Mouse (Mus musculus): Measurements from ENCODE around the gene Ang. TPM values are rescaled to one million over a fixed set of nuclear protein-coding genes. Genes with fewer than 3 reads are reported as not detected.

The Ang gene
- total RNA-seq, 1 experiment from 2014 or later, result not detected

GRCm38 (mm10) chr14:51085086-51085485 is 5.9 kb upstream of the Ang start:
- no peak for ATAC-seq (replicated peaks in 1 of 2; ENCODE audit: insufficient read depth in 1 of 2, low FRiP score in 2 of 2, low TSS enrichment in 1 of 2, low read depth in 1 of 2, poor library complexity in 2 of 2, severe bottlenecking in 2 of 2)

GRCm38 (mm10) chr14:51085911-51086310 is 5.0 kb upstream of the Ang start:
- ATAC-seq (replicated peaks in 1 of 2; ENCODE audit: insufficient read depth in 1 of 2, low FRiP score in 2 of 2, low TSS enrichment in 1 of 2, low read depth in 1 of 2, poor library complexity in 2 of 2, severe bottlenecking in 2 of 2), result no peak

- no peak for ATAC-seq (replicated peaks in 1 of 2; ENCODE audit: insufficient read depth in 1 of 2, low FRiP score in 2 of 2, low TSS enrichment in 1 of 2, low read depth in 1 of 2, poor library complexity in 2 of 2, severe bottlenecking in 2 of 2)
Measured at GRCm38 (mm10) chr14:51087762-51088161, 3.2 kb upstream of the Ang start.

- peak; percentile 19 to 23 for ATAC-seq (replicated peaks in 1 of 2; ENCODE audit: insufficient read depth in 1 of 2, low FRiP score in 2 of 2, low TSS enrichment in 1 of 2, low read depth in 1 of 2, poor library complexity in 2 of 2, severe bottlenecking in 2 of 2)
Measured at GRCm38 (mm10) chr14:51088166-51088969, 2.6 kb upstream of the Ang start.

- ATAC-seq (replicated peaks in 1 of 2; ENCODE audit: insufficient read depth in 1 of 2, low FRiP score in 2 of 2, low TSS enrichment in 1 of 2, low read depth in 1 of 2, poor library complexity in 2 of 2, severe bottlenecking in 2 of 2), result peak; percentile 77 to 80
Measured at GRCm38 (mm10) chr14:51088970-51089673, 1.8 kb upstream of the Ang start.

GRCm38 (mm10) chr14:51089674-51090076 is 1.3 kb upstream of the Ang start:
- no peak for ATAC-seq (replicated peaks in 1 of 2; ENCODE audit: insufficient read depth in 1 of 2, low FRiP score in 2 of 2, low TSS enrichment in 1 of 2, low read depth in 1 of 2, poor library complexity in 2 of 2, severe bottlenecking in 2 of 2)

- ATAC-seq (replicated peaks in 1 of 2; ENCODE audit: insufficient read depth in 1 of 2, low FRiP score in 2 of 2, low TSS enrichment in 1 of 2, low read depth in 1 of 2, poor library complexity in 2 of 2, severe bottlenecking in 2 of 2), result 0 out of 4 replicates have a peak, but pooled peaks of 1 of the 2 experiments have one; percentile 13
Measured at GRCm38 (mm10) chr14:51090077-51090781, 721 bp upstream of the Ang start.

GRCm38 (mm10) chr14:51092073-51092620 is 1.2 kb downstream of the Ang start:
- ATAC-seq (replicated peaks in 1 of 2; ENCODE audit: insufficient read depth in 1 of 2, low FRiP score in 2 of 2, low TSS enrichment in 1 of 2, low read depth in 1 of 2, poor library complexity in 2 of 2, severe bottlenecking in 2 of 2), result no peak

- no peak for ATAC-seq (replicated peaks in 1 of 2; ENCODE audit: insufficient read depth in 1 of 2, low FRiP score in 2 of 2, low TSS enrichment in 1 of 2, low read depth in 1 of 2, poor library complexity in 2 of 2, severe bottlenecking in 2 of 2)
Measured at GRCm38 (mm10) chr14:51093496-51093895, 2.5 kb downstream of the Ang start.

- no peak for ATAC-seq (replicated peaks in 1 of 2; ENCODE audit: insufficient read depth in 1 of 2, low FRiP score in 2 of 2, low TSS enrichment in 1 of 2, low read depth in 1 of 2, poor library complexity in 2 of 2, severe bottlenecking in 2 of 2)
Measured at GRCm38 (mm10) chr14:51094096-51094875, 3.3 kb downstream of the Ang start.

- no peak for ATAC-seq (replicated peaks in 1 of 2; ENCODE audit: insufficient read depth in 1 of 2, low FRiP score in 2 of 2, low TSS enrichment in 1 of 2, low read depth in 1 of 2, poor library complexity in 2 of 2, severe bottlenecking in 2 of 2)
Measured at GRCm38 (mm10) chr14:51094921-51095320, 4.0 kb downstream of the Ang start.

- no peak; a peak in 1 of 4 replicates for ATAC-seq (replicated peaks in 1 of 2; ENCODE audit: insufficient read depth in 1 of 2, low FRiP score in 2 of 2, low TSS enrichment in 1 of 2, low read depth in 1 of 2, poor library complexity in 2 of 2, severe bottlenecking in 2 of 2)
Measured at GRCm38 (mm10) chr14:51095736-51096524, 5.0 kb downstream of the Ang start.

- peak; percentile 53 to 65 for ATAC-seq (replicated peaks in 1 of 2; ENCODE audit: insufficient read depth in 1 of 2, low FRiP score in 2 of 2, low TSS enrichment in 1 of 2, low read depth in 1 of 2, poor library complexity in 2 of 2, severe bottlenecking in 2 of 2)
Measured at GRCm38 (mm10) chr14:51098300-51098699, 7.3 kb downstream of the Ang start.

- no peak for ATAC-seq (replicated peaks in 1 of 2; ENCODE audit: insufficient read depth in 1 of 2, low FRiP score in 2 of 2, low TSS enrichment in 1 of 2, low read depth in 1 of 2, poor library complexity in 2 of 2, severe bottlenecking in 2 of 2)
Measured at GRCm38 (mm10) chr14:51098921-51099320, 8.0 kb downstream of the Ang start.

GRCm38 (mm10) chr14:51101284-51101683 is 10.3 kb downstream of the Ang start:
- no peak for ATAC-seq (replicated peaks in 1 of 2; ENCODE audit: insufficient read depth in 1 of 2, low FRiP score in 2 of 2, low TSS enrichment in 1 of 2, low read depth in 1 of 2, poor library complexity in 2 of 2, severe bottlenecking in 2 of 2)

- peak in 1 of 2 experiments; percentile 56; a peak in 2 of 4 replicates for ATAC-seq (replicated peaks in 1 of 2; ENCODE audit: insufficient read depth in 1 of 2, low FRiP score in 2 of 2, low TSS enrichment in 1 of 2, low read depth in 1 of 2, poor library complexity in 2 of 2, severe bottlenecking in 2 of 2)
Measured at GRCm38 (mm10) chr14:51103217-51103616, 12.3 kb downstream of the Ang start.
